Mouse (Mus musculus) embryonic stem cell, embryonic (primary cell): ENCODE results near the gene Rad23b.

Source experiments
- CTCF ChIA-PET, 4 experiments: fragments of 300-600 bp in 2 of 4; fragments of 350-600 bp in 2 of 4; sonication (Branson Sonifier 250); formaldehyde crosslinking; loops; one replicate each; lab custom pipeline; 2022; ENCODE audit warnings: inconsistent platforms in 2 of 4; lab: Charles Lee
- POLR2A ChIA-PET, 4 experiments: fragments of 300-600 bp in 2 of 4; fragments of 350-600 bp in 2 of 4; sonication (Branson Sonifier 250); formaldehyde crosslinking; loops; one replicate each; lab custom pipeline; 2022; ENCODE audit warnings: antibody characterized with exemption in 4 of 4, inconsistent platforms in 1 of 4; lab: Charles Lee

Gene Rad23b

GRCm38 (mm10) chr4:55349452-55350218 lies at the start of gene Rad23b:
Gene Rad23b, plus strand, starts transcription at chr4:55350043.
- CTCF ChIA-PET, result interaction anchor here in 2 of 4 experiments (0.6 to 1.1 kb wide), 2 partner anchors 9 to 20 kb away, joined by 3 to 4 read pairs; no protein-coding TSS in a partner anchor
- POLR2A ChIA-PET, result interaction anchor here in 3 of 4 experiments (0.6 to 2.6 kb wide), 13 partner anchors 9 to 183 kb away, joined by 3 to 12 read pairs (median 3); no protein-coding TSS in a partner anchor

GRCm38 (mm10) chr4:55304121-55304520 lies 45.7 kb upstream of the Rad23b start:
- ChIA-PET POLR2A (interaction anchor here in 3 of 4 experiments (1.0 to 1.3 kb wide), 5 partner anchors 10 to 32 kb away, joined by 3 to 5 read pairs (median 3); no protein-coding TSS in a partner anchor), CTCF (interaction anchor here in 3 of 4 experiments (0.6 to 1.7 kb wide), 3 partner anchors 10 to 15 kb away, joined by 4 to 8 read pairs (median 7); no protein-coding TSS in a partner anchor)

- POLR2A ChIA-PET, result interaction anchor here in 3 of 4 experiments (0.6 to 2.8 kb wide), 8 partner anchors 11 to 172 kb away, joined by 3 to 17 read pairs (median 4); no protein-coding TSS in a partner anchor
- CTCF ChIA-PET, result interaction anchor here in 1 of 4 experiments (0.6 kb wide), 1 partner anchor 1569 kb away, joined by 6 read pairs; no protein-coding TSS in a partner anchor
Observed at GRCm38 (mm10) chr4:55306636-55307035, 43.2 kb upstream of the Rad23b start.

- POLR2A ChIA-PET, result interaction anchor here in 2 of 4 experiments (0.9 to 3.0 kb wide), 3 partner anchors 9 to 24 kb away, joined by 3 to 17 read pairs (median 4); no protein-coding TSS in a partner anchor
Observed at GRCm38 (mm10) chr4:55316726-55317125, 33.1 kb upstream of the Rad23b start.

GRCm38 (mm10) chr4:55318350-55318749 lies 31.5 kb upstream of the Rad23b start:
- ChIA-PET POLR2A (interaction anchor here in 2 of 4 experiments (0.8 to 3.0 kb wide), 3 partner anchors 11 to 42 kb away, joined by 3 to 17 read pairs (median 4); no protein-coding TSS in a partner anchor), CTCF (interaction anchor here in 3 of 4 experiments (0.6 to 1.6 kb wide), 3 partner anchors 12 to 24 kb away, joined by 3 to 7 read pairs (median 6); no protein-coding TSS in a partner anchor)

More at GRCm38 (mm10) chr4:55316726-55317125, 33.1 kb upstream of the Rad23b start:
- CTCF ChIA-PET, result interaction anchor here in 1 of 4 experiments (1.5 kb wide), 1 partner anchor 9 kb away, joined by 6 read pairs; no protein-coding TSS in a partner anchor

GRCm38 (mm10) chr4:55325786-55326518 lies 23.9 kb upstream of the Rad23b start:
- CTCF ChIA-PET, result no interaction called here
- POLR2A ChIA-PET, result interaction anchor here in 3 of 4 experiments (0.6 to 1.8 kb wide), 4 partner anchors 10 to 145 kb away, joined by 3 to 6 read pairs (median 4); no protein-coding TSS in a partner anchor

GRCm38 (mm10) chr4:55327508-55327907 lies 22.3 kb upstream of the Rad23b start:
- ChIA-PET POLR2A (no interaction called here), CTCF (no interaction called here)

GRCm38 (mm10) chr4:55328471-55328870 lies 21.4 kb upstream of the Rad23b start:
- POLR2A ChIA-PET, result no interaction called here
- CTCF ChIA-PET, result interaction anchor here in 1 of 4 experiments (1.3 kb wide), 1 partner anchor 21 kb away, joined by 4 read pairs; no protein-coding TSS in a partner anchor

GRCm38 (mm10) chr4:55328928-55329327 lies 20.9 kb upstream of the Rad23b start:
- ChIA-PET POLR2A (interaction anchor here in 1 of 4 experiments (1.4 to 1.5 kb wide), 2 partner anchors 34 to 149 kb away, joined by 4 to 6 read pairs; no protein-coding TSS in a partner anchor), CTCF (interaction anchor here in 1 of 4 experiments (1.3 kb wide), 1 partner anchor 20 kb away, joined by 4 read pairs; no protein-coding TSS in a partner anchor)

GRCm38 (mm10) chr4:55329621-55330346 lies 20.1 kb upstream of the Rad23b start:
- ChIA-PET CTCF (interaction anchor here in 1 of 4 experiments (1.3 kb wide), 1 partner anchor 19 kb away, joined by 4 read pairs; no protein-coding TSS in a partner anchor), POLR2A (interaction anchor here in 3 of 4 experiments (0.6 to 1.5 kb wide), 5 partner anchors 8 to 148 kb away, joined by 4 to 6 read pairs (median 5); no protein-coding TSS in a partner anchor)

- ChIA-PET POLR2A (interaction anchor here (0.6 to 1.7 kb wide), 13 partner anchors 9 to 846 kb away, joined by 3 to 12 read pairs (median 3); no protein-coding TSS in a partner anchor), CTCF (interaction anchor here in 1 of 4 experiments (0.6 kb wide), 1 partner anchor 14 kb away, joined by 5 read pairs; no protein-coding TSS in a partner anchor)
Observed at GRCm38 (mm10) chr4:55335030-55335770, 14.6 kb upstream of the Rad23b start.

GRCm38 (mm10) chr4:55338905-55339304 lies 10.9 kb upstream of the Rad23b start:
- ChIA-PET POLR2A (interaction anchor here (0.7 to 9.7 kb wide), 8 partner anchors 8 to 1333 kb away, joined by 3 to 109 read pairs (median 4); no protein-coding TSS in a partner anchor), CTCF (interaction anchor here in 2 of 4 experiments (0.7 kb wide), 2 partner anchors 129 to 1035 kb away, joined by 3 to 4 read pairs; no protein-coding TSS in a partner anchor)

- POLR2A ChIA-PET, result interaction anchor here (0.6 to 9.7 kb wide), 11 partner anchors 9 to 1151 kb away, joined by 3 to 109 read pairs (median 4); no protein-coding TSS in a partner anchor
- CTCF ChIA-PET, result interaction anchor here in 2 of 4 experiments (0.7 kb wide), 2 partner anchors 128 to 1035 kb away, joined by 3 to 4 read pairs; no protein-coding TSS in a partner anchor
Observed at GRCm38 (mm10) chr4:55339388-55339787, 10.5 kb upstream of the Rad23b start.

GRCm38 (mm10) chr4:55341797-55342196 lies 8.0 kb upstream of the Rad23b start:
- ChIA-PET CTCF (interaction anchor here in 1 of 4 experiments (0.6 kb wide), 1 partner anchor 409 kb away, joined by 5 read pairs; no protein-coding TSS in a partner anchor), POLR2A (interaction anchor here in 3 of 4 experiments (0.6 to 9.7 kb wide), 5 partner anchors 16 to 355 kb away, joined by 3 to 109 read pairs (median 3); no protein-coding TSS in a partner anchor)

- ChIA-PET CTCF (no interaction called here), POLR2A (interaction anchor here (0.6 to 9.7 kb wide), 10 partner anchors 9 to 355 kb away, joined by 3 to 109 read pairs (median 4); no protein-coding TSS in a partner anchor)
Observed at GRCm38 (mm10) chr4:55342602-55343001, 7.2 kb upstream of the Rad23b start.

GRCm38 (mm10) chr4:55343287-55343686 lies 6.6 kb upstream of the Rad23b start:
- ChIA-PET POLR2A (interaction anchor here in 3 of 4 experiments (0.6 to 9.7 kb wide), 15 partner anchors 10 to 356 kb away, joined by 3 to 109 read pairs (median 3); no protein-coding TSS in a partner anchor), CTCF (no interaction called here)
